Mouse (Mus musculus) spleen, adult 2 months (tissue): ENCODE data around the gene Krt10.

ENCODE experiments used
- CTCF ChIP-seq: fragments of 200-500 bp; IDR thresholded peaks from 2 replicates; pipeline ENCODE4 v1.5.1; 2011; ENCODE audit warnings: mild to moderate bottlenecking, inconsistent platforms; ENCODE audit not compliant: insufficient read depth, insufficient read length, insufficient replicate concordance; ENCODE audit errors: extremely low read depth
- POLR2A ChIP-seq: fragments of 200-500 bp; IDR thresholded peaks from 2 replicates; pipeline ENCODE4 v1.6.1; 2011; ENCODE audit warnings: low read depth, low read length, inconsistent platforms

- TF ChIP-seq POLR2A (peak; percentile 23; the same call in 1 of the 2 replicates), CTCF (no peak)
Measured at GRCm38 (mm10) chr11:99385813-99386721, 3.1 kb downstream of the Krt10 start.
